Mouse (Mus musculus): ENCODE measurements around the gene C3.

- no peak for TF ChIP-seq CTCF (IDR thresholded peaks at IDR 0.05; ENCODE audit: borderline replicate concordance, extremely low read depth, insufficient read depth, insufficient read length)
- TF ChIP-seq POLR2A (IDR thresholded peaks at IDR 0.05; ENCODE audit: borderline replicate concordance, extremely low read depth, insufficient read depth, insufficient read length, poor library complexity, severe bottlenecking) = no peak
Observed at GRCm38 (mm10) chr17:57201841-57202724, 25.9 kb downstream of the C3 start.

Data from brain, embryonic 14.5 days (tissue).